Mouse (Mus musculus) intestine, postnatal 0 days (tissue): ENCODE measurements at regions not wholly inside any gene's neighbourhood (a gene's known extent, or its start where the extent isn't known, plus 50 kb on each side); places are given as distances from the start of the nearest gene placed in this dataset. TPM values are rescaled to one million over a fixed set of nuclear protein-coding genes. Genes with fewer than 3 reads are reported as not detected.

Experiments used
- ATAC-seq: fragments of 200-750 bp; cut with Nextera tagmentation; 2 replicates; pipeline ENCODE4 v1.8.0; 2017; ENCODE audit warnings: mild to moderate bottlenecking, moderate TSS enrichment, moderate library complexity
- H3K27ac ChIP-seq: fragments of 300-500 bp; sonication (generic); 2 replicates; pipeline ENCODE4 v1.5.1; 2014; ENCODE audit warnings: mild to moderate bottlenecking, low read depth, low read length, moderate library complexity
- H3K27me3 ChIP-seq: fragments of 300-500 bp; sonication (generic); replicated peaks from 2 replicates; pipeline ENCODE4 v1.6.1; 2014; ENCODE audit warnings: low read length, mixed read lengths; ENCODE audit not compliant: control insufficient read depth, insufficient read depth
- H3K36me3 ChIP-seq: fragments of 300-500 bp; sonication (generic); 2 replicates; pipeline ENCODE4 v1.6.1; 2014; ENCODE audit warnings: mild to moderate bottlenecking, moderate library complexity; ENCODE audit not compliant: control insufficient read depth, insufficient read depth
- H3K4me1 ChIP-seq: fragments of 300-500 bp; sonication (generic); replicated peaks from 2 replicates; pipeline ENCODE4 v1.6.1; 2014; ENCODE audit warnings: antibody characterized with exemption, low read length, mixed read lengths; ENCODE audit not compliant: control insufficient read depth, insufficient read depth
- H3K4me2 ChIP-seq: fragments of 300-500 bp; sonication (generic); replicated peaks from 2 replicates; pipeline ENCODE4 v1.6.1; 2014; ENCODE audit warnings: low read depth, mild to moderate bottlenecking, moderate library complexity
- H3K4me3 ChIP-seq: fragments of 300-500 bp; sonication (generic); 2 replicates; pipeline ENCODE4 v1.5.1; 2014; ENCODE audit warnings: low read depth, low read length
- H3K9ac ChIP-seq: fragments of 300-500 bp; sonication (generic); 2 replicates; pipeline ENCODE4 v1.6.1; 2014; ENCODE audit warnings: mild to moderate bottlenecking, low read depth, low read length
- H3K9me3 ChIP-seq: fragments of 300-500 bp; sonication (generic); 2 replicates; pipeline ENCODE4 v1.6.1; 2016; ENCODE audit warnings: mixed run types; ENCODE audit not compliant: control insufficient read depth
- CTCF ChIP-seq: sonication (generic); IDR thresholded peaks from 2 replicates; pipeline ENCODE4 v1.5.1; 2016; ENCODE audit warnings: low read depth, mild to moderate bottlenecking, control low read depth, antibody characterized with exemption, moderate library complexity
- WGBS: fragments of 180-500 bp; shearing (Covaris S2); extraction: QIAGEN DNeasy Blood & Tissue Kit; methylation state at CpG from one replicate; pipeline ENCODE4 v1.1.7; 2014; 5-methylcytosine and 5-hydroxymethylcytosine counted together
- microRNA-seq: library from miRNA; unstranded; fragments of <30 nt; microRNA quantifications from one replicate; pipeline ENCODE4, GENCODE M21; 2016

- Histone ChIP-seq H3K27me3 (no peaks in the 10 kb centered on the region), H3K36me3 (no peaks in the 10 kb centered on the region), H3K9ac (no peak overlapping the region), H3K27ac (no peak overlapping the region), H3K4me1 (no peaks in the 10 kb centered on the region), H3K9me3 (no peaks in the 10 kb centered on the region), H3K4me2 (no peak overlapping the region), H3K4me3 (no peak overlapping the region)
- TF ChIP-seq CTCF = no peak
- ATAC-seq = no peak
- WGBS = 91% methylated on average over 1 of the region's 1 CpGs
These were observed 772.0 kb downstream of the Cps1 start for GRCm38 (mm10) chr1:67894749-67895293.

GRCm38 (mm10) chr1:67935762-67936500, 813.1 kb downstream of the Cps1 start:
- no peak for TF ChIP-seq CTCF
- no peaks in the 10 kb centered on the region for H3K27me3 ChIP-seq
- WGBS = 90% methylated on average over 3 of the region's 3 CpGs
- ATAC-seq = no peak
- H3K4me2 ChIP-seq = no peak overlapping the region
- no peak overlapping the region for H3K4me3 ChIP-seq
- no peaks in the 10 kb centered on the region; the same call in 1 of the 2 replicates for H3K9me3 ChIP-seq
- no peaks in the 10 kb centered on the region for H3K4me1 ChIP-seq
- no peak overlapping the region for H3K9ac ChIP-seq
- no peaks in the 10 kb centered on the region for H3K36me3 ChIP-seq
- H3K27ac ChIP-seq = no peak overlapping the region

GRCm38 (mm10) chr1:67981386-67981785, 858.6 kb downstream of the Cps1 start:
- H3K4me2 ChIP-seq = no peak overlapping the region
- H3K27me3 ChIP-seq = no peaks in the 10 kb centered on the region
- peak; percentile 69 for ATAC-seq

More at GRCm38 (mm10) chr1:67981386-67981785, 858.6 kb downstream of the Cps1 start:
- no peak overlapping the region for H3K4me3 ChIP-seq
- 77% methylated on average over 4 of the region's 4 CpGs for WGBS
- H3K36me3 ChIP-seq = no peaks in the 10 kb centered on the region
- H3K27ac ChIP-seq = no peak overlapping the region
- no peaks in the 10 kb centered on the region for H3K9me3 ChIP-seq
- no peak overlapping the region for H3K9ac ChIP-seq
- TF ChIP-seq CTCF = no peak
- no peaks in the 10 kb centered on the region for H3K4me1 ChIP-seq

Small RNA genes lying in the stretch of these regions (microRNA-seq; reads per million reads assigned to microRNA genes)
- not detected for gene Gm23189
